Mouse (Mus musculus): ENCODE results near the gene Dmwd. TPM values are rescaled to one million over a fixed set of nuclear protein-coding genes. Genes with fewer than 3 reads are reported as not detected.

Gene Dmwd
- polyA plus RNA-seq, 1 experiment from 2014 or later: 42.5 TPM

GRCm38 (mm10) chr7:19124713-19125112 is 48.7 kb downstream of the Dmwd start:
- Histone ChIP-seq H3K9ac (no peak overlapping the region), H3K27me3 (no peaks in the 10 kb centered on the region), H3K36me3 (no peaks in the 10 kb centered on the region), H3K27ac (replicated peaks) (no peak overlapping the region), H3K4me2 (no peak overlapping the region), H3K4me1 (replicated peaks) (peaks cover 17% of the 10 kb centered on the region), H3K4me3 (no peak overlapping the region), H3K9me3 (no peaks in the 10 kb centered on the region)
- WGBS: 88% methylated on average over 6 of the region's 6 CpGs
- ATAC-seq (ENCODE audit: low FRiP score, low read depth): no peak

DNA sequence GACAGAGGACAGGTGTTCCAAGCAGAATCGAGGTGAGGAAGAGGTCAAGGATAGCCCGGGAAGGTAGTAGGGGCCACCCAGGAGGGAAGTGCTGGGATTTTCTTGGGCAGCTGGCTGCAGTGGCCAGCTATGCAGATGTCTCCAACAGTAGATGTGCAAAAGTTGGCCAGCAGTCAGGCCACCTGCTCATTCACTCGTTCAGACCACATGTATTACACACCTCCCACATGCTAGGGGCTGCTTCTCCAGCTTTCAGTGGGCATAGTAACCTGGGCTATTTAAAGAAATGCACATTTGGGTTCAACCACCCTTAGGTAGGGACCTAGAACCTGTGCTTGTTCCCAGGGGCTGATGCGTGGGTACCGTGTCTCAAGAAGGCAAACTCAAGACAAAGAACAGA is 51.7 kb downstream of the Dmwd start:
- peaks cover 18% of the 10 kb centered on the region for H3K4me1 ChIP-seq (replicated peaks)
- no peak overlapping the region for H3K27ac ChIP-seq (replicated peaks)
- 92% methylated on average over 5 of the region's 5 CpGs for WGBS
- no peaks in the 10 kb centered on the region for H3K36me3 ChIP-seq
- H3K9me3 ChIP-seq: no peaks in the 10 kb centered on the region
- no peaks in the 10 kb centered on the region for H3K27me3 ChIP-seq
- H3K4me3 ChIP-seq: no peak overlapping the region
- H3K4me2 ChIP-seq: no peak overlapping the region
- no peak overlapping the region for H3K9ac ChIP-seq
- no peak for ATAC-seq (ENCODE audit: low FRiP score, low read depth)

DNA sequence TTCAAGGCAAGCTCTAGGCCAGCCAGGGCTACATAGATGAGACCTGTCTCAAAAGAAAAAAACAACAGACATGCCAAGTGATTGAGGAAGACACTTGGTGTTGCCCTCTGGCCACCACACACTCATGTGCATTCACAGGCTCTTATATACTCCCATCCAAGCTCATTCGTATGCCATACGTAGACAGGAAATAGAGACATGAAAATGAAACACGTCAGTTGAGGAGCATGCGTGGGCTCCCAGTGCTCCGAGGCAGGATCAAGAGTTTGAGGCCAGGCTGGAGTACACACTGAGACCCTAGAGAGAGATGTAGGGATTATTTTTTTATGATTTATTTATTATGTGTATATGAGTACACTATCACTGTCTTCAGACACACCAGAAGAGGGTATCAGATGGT is 53.4 kb downstream of the Dmwd start:
- H3K4me1 ChIP-seq (replicated peaks): peaks cover 18% of the 10 kb centered on the region
- H3K36me3 ChIP-seq: no peaks in the 10 kb centered on the region; the same call in 1 of the 2 replicates
- 91% methylated on average over 5 of the region's 5 CpGs for WGBS
- no peak overlapping the region for H3K9ac ChIP-seq
- H3K4me2 ChIP-seq: no peak overlapping the region
- ATAC-seq (ENCODE audit: low FRiP score, low read depth): no peak
- no peak overlapping the region for H3K27ac ChIP-seq (replicated peaks)
- H3K4me3 ChIP-seq: no peak overlapping the region
- no peaks in the 10 kb centered on the region for H3K9me3 ChIP-seq
- no peaks in the 10 kb centered on the region for H3K27me3 ChIP-seq

GRCm38 (mm10) chr7:19130657-19131056 is 54.6 kb downstream of the Dmwd start:
- Histone ChIP-seq H3K4me3 (peak overlapping the region; percentile 52), H3K9ac (peak overlapping the region; percentile 51; the same call in 1 of the 2 replicates), H3K27me3 (no peaks in the 10 kb centered on the region), H3K9me3 (no peaks in the 10 kb centered on the region), H3K36me3 (peaks cover 2% of the 10 kb centered on the region; the same call in 1 of the 2 replicates), H3K4me2 (peak overlapping the region; percentile 75), H3K27ac (replicated peaks) (peak overlapping the region; percentile 91), H3K4me1 (replicated peaks) (peaks cover 18% of the 10 kb centered on the region)
- no peak for ATAC-seq (ENCODE audit: low FRiP score, low read depth)
- 35% methylated on average over 4 of the region's 4 CpGs for WGBS

DNA sequence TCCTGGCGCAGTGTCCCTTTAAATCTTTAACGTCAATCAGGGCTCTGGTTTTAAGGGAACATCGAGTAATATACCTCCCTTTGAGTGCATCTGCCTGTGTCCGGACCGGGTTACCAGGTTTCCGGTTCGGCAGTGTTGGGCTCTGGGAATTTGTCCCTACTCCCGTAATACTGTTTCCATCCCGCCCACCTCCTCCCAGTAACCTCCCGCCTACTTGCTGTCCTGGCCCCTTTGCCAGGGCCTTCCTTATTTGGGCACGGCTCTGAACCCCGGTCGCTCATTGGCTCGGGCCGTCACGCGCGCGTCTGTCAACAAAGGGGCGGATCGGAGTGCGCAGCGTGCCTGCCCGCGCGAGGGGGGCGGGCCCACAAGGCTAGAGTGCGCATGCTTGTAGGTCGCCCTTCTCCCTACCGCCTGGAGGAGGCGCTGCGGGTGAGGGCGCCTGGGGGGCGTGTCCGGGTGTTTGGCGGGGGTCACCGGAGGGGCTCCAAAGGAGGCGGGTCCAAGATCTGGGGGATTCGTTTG is 55.4 kb downstream of the Dmwd start:
- H3K36me3 ChIP-seq: peaks cover 6% of the 10 kb centered on the region
- peak overlapping the region; percentile 52 for H3K4me3 ChIP-seq
- peak overlapping the region; percentile 91 for H3K27ac ChIP-seq (replicated peaks)
- H3K9me3 ChIP-seq: no peaks in the 10 kb centered on the region
- peak overlapping the region; percentile 51 for H3K9ac ChIP-seq
- H3K27me3 ChIP-seq: no peaks in the 10 kb centered on the region
- peak overlapping the region; percentile 75 for H3K4me2 ChIP-seq
- ATAC-seq (ENCODE audit: low FRiP score, low read depth): peak; percentile 99
- WGBS: under 1% methylated on average over 39 of the region's 39 CpGs
- peaks cover 18% of the 10 kb centered on the region for H3K4me1 ChIP-seq (replicated peaks)

Small RNA genes lying within 50 kb of the gene (microRNA-seq; reads per million reads assigned to microRNA genes)
- gene Mir3100: not detected

Other genes with a start within 250 kb of the Dmwd start
- gene Mill2, start 236.3 kb upstream of the Dmwd start, polyA plus RNA-seq (2015; fragmentation: Nextera tagmentation; extraction: Ambion mirVana): 0.44 and 1.3 TPM in 2 replicates
- gene Pglyrp1, start 204.9 kb upstream of the Dmwd start, polyA plus RNA-seq (2015; fragmentation: Nextera tagmentation; extraction: Ambion mirVana): 22.9 and 25.9 TPM in 2 replicates
- gene Ccdc61, start 165.8 kb upstream of the Dmwd start, polyA plus RNA-seq (2015; fragmentation: Nextera tagmentation; extraction: Ambion mirVana): 29.7 and 30.6 TPM in 2 replicates
- 12.5 and 13.0 TPM in 2 replicates for gene Nova2, start 150.3 kb upstream of the Dmwd start, polyA plus RNA-seq (2015; fragmentation: Nextera tagmentation; extraction: Ambion mirVana)
- 0.53 and 0.83 TPM in 2 replicates for gene Nanos2, start 88.8 kb upstream of the Dmwd start, polyA plus RNA-seq (2015; fragmentation: Nextera tagmentation; extraction: Ambion mirVana)
- 6.9 and 7.2 TPM in 2 replicates for gene Mypop, start 85.0 kb upstream of the Dmwd start, polyA plus RNA-seq (2015; fragmentation: Nextera tagmentation; extraction: Ambion mirVana)
- 31.6 and 35.2 TPM in 2 replicates for gene Irf2bp1, start 72.2 kb upstream of the Dmwd start, polyA plus RNA-seq (2015; fragmentation: Nextera tagmentation; extraction: Ambion mirVana)
- 0.08 TPM in 1 of 2 replicates, not detected in the other for gene Foxa3, start 52.7 kb upstream of the Dmwd start, polyA plus RNA-seq (2015; fragmentation: Nextera tagmentation; extraction: Ambion mirVana)
- 27.5 and 30.1 TPM in 2 replicates for gene Sympk, start 51.9 kb upstream of the Dmwd start, polyA plus RNA-seq (2015; fragmentation: Nextera tagmentation; extraction: Ambion mirVana)
- gene Rsph6a, start 21.5 kb upstream of the Dmwd start, polyA plus RNA-seq (2015; fragmentation: Nextera tagmentation; extraction: Ambion mirVana): 0.16 and 0.31 TPM in 2 replicates
- 10.5 and 10.9 TPM in 2 replicates for gene Dmpk, start 7.6 kb downstream of the Dmwd start, polyA plus RNA-seq (2015; fragmentation: Nextera tagmentation; extraction: Ambion mirVana)
- 2.5 and 2.6 TPM in 2 replicates for gene Six5, start 18.4 kb downstream of the Dmwd start, polyA plus RNA-seq (2015; fragmentation: Nextera tagmentation; extraction: Ambion mirVana)
- 6.9 and 8.1 TPM in 2 replicates for gene Gm4969, start 42.1 kb downstream of the Dmwd start, polyA plus RNA-seq (2015; fragmentation: Nextera tagmentation; extraction: Ambion mirVana)
- 16.2 and 16.6 TPM in 2 replicates for gene Fbxo46, start 43.6 kb downstream of the Dmwd start, polyA plus RNA-seq (2015; fragmentation: Nextera tagmentation; extraction: Ambion mirVana)
- 21.7 and 24.2 TPM in 2 replicates for gene Qpctl, start 73.1 kb downstream of the Dmwd start, polyA plus RNA-seq (2015; fragmentation: Nextera tagmentation; extraction: Ambion mirVana)
- gene Snrpd2, start 73.5 kb downstream of the Dmwd start, polyA plus RNA-seq (2015; fragmentation: Nextera tagmentation; extraction: Ambion mirVana): 116 and 118 TPM in 2 replicates
- 2.1 TPM in 2 replicates for gene Gipr, start 89.9 kb downstream of the Dmwd start, polyA plus RNA-seq (2015; fragmentation: Nextera tagmentation; extraction: Ambion mirVana)
- 8.2 and 8.8 TPM in 2 replicates for gene Eml2, start 100.2 kb downstream of the Dmwd start, polyA plus RNA-seq (2015; fragmentation: Nextera tagmentation; extraction: Ambion mirVana)
- gene Gpr4, start 136.3 kb downstream of the Dmwd start, polyA plus RNA-seq (2015; fragmentation: Nextera tagmentation; extraction: Ambion mirVana): 2.7 and 3.8 TPM in 2 replicates
- 38.5 and 41.8 TPM in 2 replicates for gene Opa3, start 152.1 kb downstream of the Dmwd start, polyA plus RNA-seq (2015; fragmentation: Nextera tagmentation; extraction: Ambion mirVana)
- gene Vasp, start 195.6 kb downstream of the Dmwd start, polyA plus RNA-seq (2015; fragmentation: Nextera tagmentation; extraction: Ambion mirVana): 41.5 and 42.1 TPM in 2 replicates
- gene Ppm1n, start 203.8 kb downstream of the Dmwd start, polyA plus RNA-seq (2015; fragmentation: Nextera tagmentation; extraction: Ambion mirVana): 0.96 and 1.2 TPM in 2 replicates
- gene Rtn2, start 206.4 kb downstream of the Dmwd start, polyA plus RNA-seq (2015; fragmentation: Nextera tagmentation; extraction: Ambion mirVana): 112 and 130 TPM in 2 replicates
- 0.08 and 0.14 TPM in 2 replicates for gene Fosb, start 233.8 kb downstream of the Dmwd start, polyA plus RNA-seq (2015; fragmentation: Nextera tagmentation; extraction: Ambion mirVana)